Mouse (Mus musculus): Measurements from ENCODE around the gene Cyp46a1. TPM values are rescaled to one million over a fixed set of nuclear protein-coding genes. Genes with fewer than 3 reads are reported as not detected.

Gene Cyp46a1
- total and polyA plus RNA-seq, 2 experiments from 2014 or later, result 30.4 to 49.6 TPM

- Histone ChIP-seq H3K27ac (ENCODE audit: low read depth, low read length) (no peak within 1 kb of the TSS), H3K36me3 (ENCODE audit: insufficient read depth) (no peaks in the 10 kb centered on the region), H3K9ac (peak within 1 kb of the TSS; percentile 70), H3K27me3 (ENCODE audit: insufficient read depth, low read length) (no peaks in the 10 kb centered on the region), H3K4me1 (ENCODE audit: insufficient read depth) (0 out of 2 replicates have a peak, but pooled peaks cover 6% of the 10 kb centered on the region), H3K9me3 (ENCODE audit: low read length) (no peaks in the 10 kb centered on the region), H3K4me2 (ENCODE audit: low read depth) (peak within 1 kb of the TSS; percentile 99), H3K4me3 (ENCODE audit: low read depth, low read length) (peak within 1 kb of the TSS; percentile 58)
- 5% methylated on average over 60 of the region's 67 CpGs for WGBS
- TF ChIP-seq CTCF (IDR thresholded peaks at IDR 0.05; ENCODE audit: low read depth), result no peak
- ATAC-seq, result peak; percentile 67
- peak; percentile 55 for DNase-seq
These were observed 28.1 kb upstream of the Cyp46a1 start, which contains the start of gene Hhipl1 for GRCm38 (mm10) chr12:108305812-108306794. TSS of gene Hhipl1 (plus strand) at chr12:108306270.

- H3K4me3 ChIP-seq (ENCODE audit: low read depth, low read length), result no peak overlapping the region
- peak; percentile 45 for DNase-seq
- no peak overlapping the region for H3K27ac ChIP-seq (ENCODE audit: low read depth, low read length)
- H3K9ac ChIP-seq, result no peak overlapping the region
- H3K4me2 ChIP-seq (ENCODE audit: low read depth), result no peak overlapping the region
- H3K36me3 ChIP-seq (ENCODE audit: insufficient read depth), result no peaks in the 10 kb centered on the region
- no peaks in the 10 kb centered on the region for H3K27me3 ChIP-seq (ENCODE audit: insufficient read depth, low read length)
- TF ChIP-seq CTCF (IDR thresholded peaks at IDR 0.05; ENCODE audit: low read depth), result peak; percentile 69
- ATAC-seq, result no peak
- WGBS, result 36% methylated on average over 14 of the region's 14 CpGs
- no peaks in the 10 kb centered on the region for H3K9me3 ChIP-seq (ENCODE audit: low read length)
- H3K4me1 ChIP-seq (ENCODE audit: insufficient read depth), result 0 out of 2 replicates have a peak, but pooled peaks cover 6% of the 10 kb centered on the region
These were observed 26.6 kb upstream of the Cyp46a1 start for GRCm38 (mm10) chr12:108307553-108307952.

DNA sequence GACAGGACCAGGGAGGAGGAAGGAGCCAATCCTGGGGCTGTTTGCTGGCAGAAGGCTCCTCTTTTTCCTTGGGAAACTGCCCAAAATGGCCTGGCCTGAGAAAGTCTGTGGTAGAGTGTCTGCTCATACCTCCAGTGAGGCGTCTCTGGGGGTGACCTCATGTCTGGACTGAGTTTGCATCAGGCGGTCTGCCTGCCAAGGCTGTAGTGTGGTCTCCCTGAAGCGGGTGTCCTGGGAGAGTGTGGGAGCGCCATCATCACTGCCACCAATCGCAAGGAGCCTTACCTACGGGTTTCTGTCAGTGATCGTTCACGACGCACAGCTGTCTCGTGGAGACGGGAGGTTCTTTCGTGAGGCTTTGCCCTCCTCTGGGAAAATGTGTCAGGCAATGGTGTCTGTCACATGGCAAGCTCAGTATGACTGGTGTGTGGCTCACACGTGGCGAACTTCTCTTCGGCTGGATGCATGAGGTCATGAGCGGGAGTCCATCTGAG lies 25.8 kb upstream of the Cyp46a1 start:
- no peak overlapping the region for H3K4me2 ChIP-seq (ENCODE audit: low read depth)
- H3K4me3 ChIP-seq (ENCODE audit: low read depth, low read length), result no peak overlapping the region
- H3K9ac ChIP-seq, result no peak overlapping the region
- H3K9me3 ChIP-seq (ENCODE audit: low read length), result no peaks in the 10 kb centered on the region
- 0 out of 2 replicates have a peak, but pooled peaks cover 6% of the 10 kb centered on the region for H3K4me1 ChIP-seq (ENCODE audit: insufficient read depth)
- no peaks in the 10 kb centered on the region for H3K27me3 ChIP-seq (ENCODE audit: insufficient read depth, low read length)
- no peak for TF ChIP-seq CTCF (IDR thresholded peaks at IDR 0.05; ENCODE audit: low read depth)
- H3K27ac ChIP-seq (ENCODE audit: low read depth, low read length), result no peak overlapping the region
- 77% methylated on average over 16 of the region's 16 CpGs for WGBS
- no peaks in the 10 kb centered on the region for H3K36me3 ChIP-seq (ENCODE audit: insufficient read depth)
- ATAC-seq, result no peak
- DNase-seq, result no peak

- no peaks in the 10 kb centered on the region for H3K27me3 ChIP-seq (ENCODE audit: insufficient read depth, low read length)
- H3K4me2 ChIP-seq (ENCODE audit: low read depth), result no peak overlapping the region
- DNase-seq (no peak), ATAC-seq (no peak)
- no peak overlapping the region for H3K9ac ChIP-seq
- no peaks in the 10 kb centered on the region for H3K9me3 ChIP-seq (ENCODE audit: low read length)
- H3K4me3 ChIP-seq (ENCODE audit: low read depth, low read length), result no peak overlapping the region
- WGBS, result 73% methylated on average over 8 of the region's 8 CpGs
- no peak overlapping the region for H3K27ac ChIP-seq (ENCODE audit: low read depth, low read length)
- no peak for TF ChIP-seq CTCF (IDR thresholded peaks at IDR 0.05; ENCODE audit: low read depth)
- no peaks in the 10 kb centered on the region for H3K36me3 ChIP-seq (ENCODE audit: insufficient read depth)
- H3K4me1 ChIP-seq (ENCODE audit: insufficient read depth), result 0 out of 2 replicates have a peak, but pooled peaks cover 6% of the 10 kb centered on the region
These were observed 24.9 kb upstream of the Cyp46a1 start for GRCm38 (mm10) chr12:108309116-108309794.

DNA sequence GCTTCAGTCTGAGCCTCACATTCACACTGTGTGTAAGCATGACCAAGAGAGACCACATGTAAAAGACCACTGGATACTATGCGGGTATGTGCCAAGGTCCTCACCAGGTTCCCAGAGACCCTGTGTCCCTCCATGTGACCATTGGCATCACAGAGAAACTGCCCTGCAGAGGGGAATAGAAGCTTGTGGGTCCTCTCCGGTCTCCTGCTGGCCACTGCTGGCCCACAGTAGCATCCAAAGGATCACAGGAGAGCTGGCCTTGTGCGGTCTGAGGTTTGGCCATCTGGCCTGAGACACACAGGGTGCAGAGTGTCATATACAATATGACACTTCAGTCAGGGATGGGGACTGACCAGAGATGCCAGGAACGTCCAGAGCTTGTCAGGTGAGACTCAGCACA lies 24.1 kb upstream of the Cyp46a1 start:
- Histone ChIP-seq H3K4me2 (ENCODE audit: low read depth) (no peak overlapping the region), H3K9me3 (ENCODE audit: low read length) (no peaks in the 10 kb centered on the region), H3K4me1 (ENCODE audit: insufficient read depth) (0 out of 2 replicates have a peak, but pooled peaks cover 6% of the 10 kb centered on the region), H3K27me3 (ENCODE audit: insufficient read depth, low read length) (no peaks in the 10 kb centered on the region), H3K27ac (ENCODE audit: low read depth, low read length) (no peak overlapping the region), H3K36me3 (ENCODE audit: insufficient read depth) (no peaks in the 10 kb centered on the region), H3K9ac (no peak overlapping the region), H3K4me3 (ENCODE audit: low read depth, low read length) (no peak overlapping the region)
- no peak for TF ChIP-seq CTCF (IDR thresholded peaks at IDR 0.05; ENCODE audit: low read depth)
- DNase-seq, result no peak
- no peak for ATAC-seq
- WGBS, result 94% methylated on average over 4 of the region's 4 CpGs

DNA sequence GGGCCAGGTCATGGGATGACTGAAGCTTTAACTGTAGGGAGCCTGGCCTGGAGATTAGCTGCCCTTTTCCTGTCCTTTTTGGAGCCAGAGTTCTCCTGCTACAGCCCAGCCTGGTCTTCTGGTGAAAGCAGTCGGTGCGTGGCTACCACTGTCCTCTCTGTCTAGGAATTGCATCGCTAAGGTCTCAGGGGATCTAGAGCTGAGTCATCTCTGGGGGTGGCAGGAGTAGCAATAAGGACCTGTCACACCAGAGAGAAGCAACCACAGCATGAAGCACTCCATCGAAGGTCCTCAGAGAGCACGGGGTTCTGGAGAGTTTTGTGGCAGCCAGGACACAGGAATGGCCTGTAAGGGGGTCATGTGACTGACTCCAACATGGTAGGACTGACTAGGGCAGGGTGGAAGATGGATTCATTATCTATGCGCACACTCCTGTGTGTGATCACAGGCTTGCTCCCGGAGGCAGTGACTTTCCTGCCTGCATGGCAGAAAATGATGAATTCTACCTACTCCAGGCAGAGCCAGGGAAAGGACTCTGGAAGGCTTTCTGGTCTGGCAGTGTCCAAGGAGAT lies 23.6 kb upstream of the Cyp46a1 start:
- H3K4me2 ChIP-seq (ENCODE audit: low read depth), result no peak overlapping the region
- ATAC-seq, result no peak
- no peak overlapping the region for H3K27ac ChIP-seq (ENCODE audit: low read depth, low read length)
- H3K4me3 ChIP-seq (ENCODE audit: low read depth, low read length), result no peak overlapping the region
- H3K9me3 ChIP-seq (ENCODE audit: low read length), result no peaks in the 10 kb centered on the region
- H3K36me3 ChIP-seq (ENCODE audit: insufficient read depth), result no peaks in the 10 kb centered on the region
- H3K9ac ChIP-seq, result no peak overlapping the region
- no peak for DNase-seq
- H3K4me1 ChIP-seq (ENCODE audit: insufficient read depth), result 0 out of 2 replicates have a peak, but pooled peaks cover 6% of the 10 kb centered on the region
- WGBS, result 77% methylated on average over 7 of the region's 7 CpGs
- no peak for TF ChIP-seq CTCF (IDR thresholded peaks at IDR 0.05; ENCODE audit: low read depth)
- H3K27me3 ChIP-seq (ENCODE audit: insufficient read depth, low read length), result no peaks in the 10 kb centered on the region
